Mouse (Mus musculus): Measurements from ENCODE around the gene Spo11.

- TF ChIP-seq ZNF384 (IDR thresholded peaks at IDR 0.05; ENCODE audit: low read depth, low read length) (no peak), MAFK (IDR thresholded peaks at IDR 0.05; ENCODE audit: insufficient read depth, low read depth, low read length) (no peak), ZC3H11A (IDR thresholded peaks at IDR 0.05; ENCODE audit: borderline replicate concordance, low read depth, low read length) (no peak), CHD2 (IDR thresholded peaks at IDR 0.05; ENCODE audit: low read depth, low read length) (no peak)
These were observed 28.4 kb upstream of the Spo11 start for GRCm38 (mm10) chr2:172949051-172949450.
